Mouse (Mus musculus) bone marrow, adult 2 months (tissue): ENCODE measurements around the gene Anxa11. TPM values are rescaled to one million over a fixed set of nuclear protein-coding genes. Genes with fewer than 3 reads are reported as not detected.

Experiments used
- H3K27ac ChIP-seq: fragments of 200-500 bp; 2 replicates; pipeline ENCODE4 v1.5.1; 2012; ENCODE audit warnings: low read depth, mild to moderate bottlenecking, control low read depth, inconsistent platforms, low read length; ENCODE audit not compliant: control insufficient read depth, poor library complexity, insufficient read depth
- H3K4me1 ChIP-seq: fragments of 200-500 bp; 2 replicates; pipeline ENCODE4 v1.6.1; 2011; ENCODE audit warnings: low read length; ENCODE audit not compliant: control insufficient read depth, insufficient read depth
- H3K4me3 ChIP-seq: fragments of 200-500 bp; replicated peaks from 2 replicates; pipeline ENCODE3; 2011; ENCODE audit warnings: mild to moderate bottlenecking, low read depth, low read length, control low read depth; ENCODE audit not compliant: control insufficient read depth
- CTCF ChIP-seq: fragments of 200-500 bp; IDR thresholded peaks from 2 replicates; pipeline ENCODE4 v1.5.1; 2011; ENCODE audit warnings: low read length, control low read depth; ENCODE audit not compliant: control insufficient read depth, insufficient read depth
- POLR2A ChIP-seq: fragments of 200-500 bp; IDR thresholded peaks from 2 replicates; pipeline ENCODE4 v1.6.1; 2011; ENCODE audit warnings: low read depth, mild to moderate bottlenecking, control low read depth, low read length, borderline replicate concordance; ENCODE audit not compliant: control insufficient read depth
- WGBS: fragments of 180-500 bp; shearing (Covaris S2); methylation state at CpG from one replicate; pipeline ENCODE4 v1.1.7; 2018; 5-methylcytosine and 5-hydroxymethylcytosine counted together
- polyA plus RNA-seq: library from polyadenylated mRNA; stranded (reverse); fragments of >200 nt; gene quantifications from 2 replicates; pipeline ENCODE4 v1.2.4, GENCODE M21; 2011; ENCODE audit warnings: low replicate concordance; ENCODE audit not compliant: missing spikeins, insufficient read depth, insufficient read length

Gene Anxa11
- polyA plus RNA-seq, 1 experiment = 43.0 TPM

DNA sequence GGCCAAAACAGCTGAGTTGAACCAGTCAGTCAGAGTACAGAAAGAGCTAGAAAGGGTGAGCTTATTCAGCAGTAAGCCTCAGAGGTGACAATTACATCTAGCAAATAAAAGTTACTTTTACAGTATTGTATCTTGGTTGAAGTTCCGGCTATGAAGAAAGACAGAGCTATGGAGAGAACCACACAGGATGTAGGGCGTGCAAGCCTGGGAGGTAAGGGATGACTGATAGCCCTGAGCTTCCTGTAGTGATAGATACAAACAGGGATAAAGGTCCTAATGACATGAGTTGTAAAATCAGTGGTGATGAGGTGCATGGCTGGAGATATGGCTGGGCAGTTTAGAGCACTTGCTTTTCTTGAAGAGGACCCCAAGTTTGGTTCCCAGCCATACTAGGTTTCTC is 15.1 kb upstream of the Anxa11 start:
- TF ChIP-seq CTCF (no peak), POLR2A (no peak)
- Histone ChIP-seq H3K4me1 (no peaks in the 10 kb centered on the region), H3K4me3 (no peak overlapping the region), H3K27ac (no peak overlapping the region)
- 56% methylated on average over 2 of the region's 2 CpGs for WGBS

GRCm38 (mm10) chr14:25831332-25831731 is 10.6 kb upstream of the Anxa11 start:
- Histone ChIP-seq H3K27ac (no peak overlapping the region), H3K4me1 (no peaks in the 10 kb centered on the region), H3K4me3 (no peak overlapping the region)
- TF ChIP-seq POLR2A (no peak), CTCF (no peak)
- WGBS = 73% methylated on average over 1 of the region's 1 CpGs

DNA sequence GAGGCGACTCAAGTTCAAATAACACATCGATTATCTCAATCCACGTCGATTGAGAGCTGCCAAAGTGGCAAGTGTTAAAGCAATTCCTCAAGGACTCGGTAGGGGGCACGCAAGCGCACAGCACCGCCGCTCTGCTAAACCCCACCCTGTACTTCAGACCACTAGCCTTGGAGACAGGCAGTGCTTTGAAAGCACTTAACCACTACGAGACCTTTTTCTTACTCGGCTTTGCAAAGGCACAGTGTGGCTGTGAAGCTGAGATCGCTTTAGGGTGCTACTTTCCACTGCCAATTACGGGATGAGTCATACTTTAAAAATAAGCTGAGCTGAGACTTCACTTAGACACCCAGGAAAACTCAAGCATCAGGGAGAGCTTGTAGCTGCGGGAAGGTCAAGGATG is 9.7 kb upstream of the Anxa11 start:
- no peaks in the 10 kb centered on the region for H3K4me1 ChIP-seq
- no peak overlapping the region for H3K27ac ChIP-seq
- TF ChIP-seq CTCF (peak; percentile 80), POLR2A (no peak)
- 9% methylated on average over 14 of the region's 14 CpGs for WGBS
- H3K4me3 ChIP-seq = no peak overlapping the region

- 86% methylated on average over 8 of the region's 8 CpGs for WGBS
- Histone ChIP-seq H3K4me3 (no peak overlapping the region), H3K27ac (no peak overlapping the region), H3K4me1 (no peaks in the 10 kb centered on the region)
- TF ChIP-seq CTCF (no peak), POLR2A (no peak)
These were observed 3.5 kb upstream of the Anxa11 start for GRCm38 (mm10) chr14:25838411-25838810.

DNA sequence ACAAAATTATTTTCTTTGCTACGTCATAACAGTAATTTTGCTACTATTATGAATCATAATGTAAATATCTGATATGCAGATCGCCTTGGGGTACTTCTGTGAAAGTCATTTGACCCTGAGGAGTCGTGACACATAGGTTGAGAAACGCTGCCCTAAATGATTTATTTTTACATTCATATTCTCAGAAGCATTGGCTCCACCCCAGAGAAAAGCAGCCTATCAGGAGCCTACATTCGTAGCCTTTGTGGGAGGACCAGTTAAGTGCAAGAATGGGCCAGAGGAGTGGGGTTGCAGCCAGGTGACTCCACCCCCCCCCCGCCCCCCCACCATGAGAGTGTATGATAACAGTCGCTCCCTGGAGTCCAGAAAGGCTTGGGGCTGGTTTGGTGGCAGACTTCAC is 2.2 kb upstream of the Anxa11 start:
- 64% methylated on average over 7 of the region's 7 CpGs for WGBS
- Histone ChIP-seq H3K4me3 (no peak overlapping the region), H3K4me1 (peaks cover 2% of the 10 kb centered on the region; the same call in 1 of the 2 replicates), H3K27ac (no peak overlapping the region)
- TF ChIP-seq CTCF (no peak), POLR2A (no peak)

GRCm38 (mm10) chr14:25840961-25841360 is 995 bp upstream of the Anxa11 start:
- H3K4me1 ChIP-seq = peaks cover 2% of the 10 kb centered on the region; the same call in 1 of the 2 replicates
- TF ChIP-seq CTCF = no peak
- TF ChIP-seq POLR2A = no peak
- no peak overlapping the region for H3K27ac ChIP-seq
- H3K4me3 ChIP-seq = no peak overlapping the region
- WGBS = 77% methylated on average over 7 of the region's 7 CpGs

- WGBS = 0% methylated on average over 4 of the region's 4 CpGs
- H3K4me1 ChIP-seq = peaks cover 2% of the 10 kb centered on the region; the same call in 1 of the 2 replicates
- peak overlapping the region; percentile 76 for H3K4me3 ChIP-seq
- TF ChIP-seq POLR2A (no peak), CTCF (no peak)
- H3K27ac ChIP-seq = no peak overlapping the region
These were observed 377 bp upstream of the Anxa11 start for GRCm38 (mm10) chr14:25841579-25841978.

- peaks cover 2% of the 10 kb centered on the region; the same call in 1 of the 2 replicates for H3K4me1 ChIP-seq
- TF ChIP-seq CTCF (no peak), POLR2A (no peak)
- 2% methylated on average over 12 of the region's 12 CpGs for WGBS
- H3K27ac ChIP-seq = peak overlapping the region; percentile 80
- peak overlapping the region; percentile 76 for H3K4me3 ChIP-seq
These were observed 690 bp downstream of the Anxa11 start for GRCm38 (mm10) chr14:25842688-25843003.

DNA sequence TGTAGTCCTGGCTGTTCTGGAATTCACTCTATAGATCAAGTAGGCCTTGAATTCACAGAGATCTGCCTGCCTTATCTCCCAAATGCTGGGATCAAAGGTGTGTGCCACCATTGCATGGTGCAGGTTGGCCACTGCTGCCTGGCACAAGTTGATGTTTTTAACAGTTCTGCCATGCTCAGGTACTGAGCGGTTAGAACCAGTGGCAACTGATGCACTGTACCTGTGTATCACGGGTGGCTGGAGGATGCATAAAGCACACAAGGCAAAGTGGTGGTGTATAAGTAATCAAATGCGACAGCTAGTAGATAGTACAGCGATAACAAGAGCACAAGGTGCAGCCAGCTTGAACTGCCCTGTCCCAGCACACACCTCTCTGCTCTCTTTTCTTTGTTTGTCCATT is 2.4 kb downstream of the Anxa11 start:
- H3K27ac ChIP-seq = no peak overlapping the region
- WGBS = 91% methylated on average over 4 of the region's 4 CpGs
- TF ChIP-seq POLR2A = no peak
- TF ChIP-seq CTCF = no peak
- no peak overlapping the region for H3K4me3 ChIP-seq
- H3K4me1 ChIP-seq = peaks cover 2% of the 10 kb centered on the region; the same call in 1 of the 2 replicates
